Mouse (Mus musculus): ENCODE results near the gene Bmp3. TPM values are rescaled to one million over a fixed set of nuclear protein-coding genes. Genes with fewer than 3 reads are reported as not detected.

The Bmp3 gene
- polyA plus RNA-seq, 1 experiment from 2014 or later: 12.3 TPM

DNA sequence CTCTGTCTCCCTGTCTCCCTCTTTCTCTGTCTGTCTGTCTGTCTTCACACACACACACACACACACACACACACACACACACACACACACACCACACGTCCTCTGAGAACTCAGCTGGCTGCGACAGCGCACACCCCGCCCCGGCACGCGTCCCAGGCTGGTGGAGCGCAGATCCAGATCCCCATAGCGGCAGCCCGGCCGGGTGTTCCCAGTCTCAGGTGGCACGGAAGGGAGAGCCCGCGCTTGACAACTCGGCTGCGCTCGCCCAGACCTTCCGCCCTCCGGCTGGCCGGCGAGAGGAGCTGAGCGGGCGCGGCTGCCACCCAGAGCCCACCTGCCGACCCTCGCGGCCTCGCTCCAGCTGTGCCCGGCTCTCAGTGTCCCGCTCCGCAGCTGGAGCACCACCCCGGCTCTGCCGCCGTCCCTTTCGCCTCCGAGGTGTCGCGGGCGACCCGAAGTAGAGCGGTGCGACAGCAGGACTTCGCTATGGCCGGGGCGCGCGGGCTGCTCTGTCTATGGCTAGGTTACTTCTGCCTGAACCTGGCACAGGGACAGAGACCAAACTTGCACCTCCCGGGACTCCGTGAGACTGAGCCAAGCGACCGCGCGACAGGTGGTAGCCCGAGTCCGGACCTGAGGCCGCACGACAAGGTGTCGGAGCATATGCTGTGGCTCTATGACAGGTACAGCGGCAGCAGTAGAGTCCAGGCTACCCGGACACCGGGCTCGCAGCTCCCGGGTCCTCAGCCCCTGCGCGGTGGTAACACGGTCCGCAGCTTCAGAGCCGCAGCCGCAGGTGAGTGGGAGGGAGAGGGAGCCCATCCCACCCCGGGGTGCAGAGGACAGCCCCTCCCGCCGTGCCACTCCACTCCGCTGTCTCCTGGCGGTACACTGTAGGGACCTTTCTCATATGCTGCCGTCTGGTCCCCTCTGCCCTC is 681 bp downstream of the Bmp3 start:
- peak overlapping the region; percentile 97 for H3K4me2 ChIP-seq
- peak overlapping the region; percentile 68 for H3K4me3 ChIP-seq
- peak; percentile 58 for ATAC-seq (ENCODE audit: insufficient number of reproducible peaks, insufficient read depth, low FRiP score, low TSS enrichment, low read depth)
- peaks cover 39% of the 10 kb centered on the region for H3K4me1 ChIP-seq
- no peaks in the 10 kb centered on the region for H3K36me3 ChIP-seq
- peak overlapping the region; percentile 82 for H3K9ac ChIP-seq
- WGBS: under 1% methylated on average over 75 of the region's 75 CpGs
- peak overlapping the region; percentile 79 for H3K27ac ChIP-seq
- no peaks in the 10 kb centered on the region for H3K9me3 ChIP-seq
- peaks cover 61% of the 10 kb centered on the region for H3K27me3 ChIP-seq

GRCm38 (mm10) chr5:98855741-98856140 is 1.5 kb downstream of the Bmp3 start:
- H3K4me1 ChIP-seq: peaks cover 41% of the 10 kb centered on the region
- peak overlapping the region; percentile 79; the same call in 1 of the 2 replicates for H3K27ac ChIP-seq
- H3K36me3 ChIP-seq: no peaks in the 10 kb centered on the region
- 6% methylated on average over 12 of the region's 12 CpGs for WGBS
- ATAC-seq (ENCODE audit: insufficient number of reproducible peaks, insufficient read depth, low FRiP score, low TSS enrichment, low read depth): no peak
- H3K4me3 ChIP-seq: peak overlapping the region; percentile 68
- H3K9me3 ChIP-seq: no peaks in the 10 kb centered on the region
- peaks cover 64% of the 10 kb centered on the region for H3K27me3 ChIP-seq
- peak overlapping the region; percentile 82 for H3K9ac ChIP-seq
- H3K4me2 ChIP-seq: peak overlapping the region; percentile 97

GRCm38 (mm10) chr5:98856356-98856755 is 2.1 kb downstream of the Bmp3 start:
- Histone ChIP-seq H3K36me3 (no peaks in the 10 kb centered on the region), H3K4me1 (peaks cover 41% of the 10 kb centered on the region), H3K4me3 (peak overlapping the region; percentile 68), H3K27me3 (peaks cover 71% of the 10 kb centered on the region), H3K9me3 (no peaks in the 10 kb centered on the region), H3K9ac (peak overlapping the region; percentile 82), H3K27ac (peak overlapping the region; percentile 79; the same call in 1 of the 2 replicates), H3K4me2 (peak overlapping the region; percentile 97)
- 47% methylated on average over 7 of the region's 7 CpGs for WGBS
- ATAC-seq (ENCODE audit: insufficient number of reproducible peaks, insufficient read depth, low FRiP score, low TSS enrichment, low read depth): no peak

- 3% methylated on average over 6 of the region's 6 CpGs for WGBS
- H3K27ac ChIP-seq: peak overlapping the region; percentile 5; the same call in 1 of the 2 replicates
- no peaks in the 10 kb centered on the region for H3K9me3 ChIP-seq
- H3K36me3 ChIP-seq: no peaks in the 10 kb centered on the region
- H3K4me2 ChIP-seq: peak overlapping the region; percentile 39
- peaks cover 31% of the 10 kb centered on the region for H3K4me1 ChIP-seq
- no peak overlapping the region for H3K4me3 ChIP-seq
- no peak for ATAC-seq (ENCODE audit: insufficient number of reproducible peaks, insufficient read depth, low FRiP score, low TSS enrichment, low read depth)
- H3K9ac ChIP-seq: no peak overlapping the region
- peaks cover 22% of the 10 kb centered on the region for H3K27me3 ChIP-seq
Measured at GRCm38 (mm10) chr5:98863891-98864290, 9.7 kb downstream of the Bmp3 start.

DNA sequence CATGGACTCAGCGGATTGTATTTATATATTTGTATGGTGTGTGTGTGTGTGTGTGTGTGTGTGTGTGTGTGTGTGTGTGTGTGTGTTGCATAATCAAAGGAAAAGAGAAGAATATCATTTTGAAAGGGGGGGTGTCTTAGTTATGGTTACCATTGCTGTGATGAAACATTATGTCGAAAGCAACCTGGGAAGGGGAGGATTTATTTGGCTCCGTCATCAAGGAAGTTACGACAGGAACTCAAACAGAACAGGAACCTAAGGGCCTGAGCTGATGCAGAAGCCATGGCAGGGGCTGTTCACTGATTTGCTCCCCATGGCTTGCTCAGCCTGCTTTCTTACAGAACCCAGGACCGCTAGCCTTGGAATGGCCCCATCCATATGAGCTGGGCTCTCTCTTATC is 10.9 kb downstream of the Bmp3 start:
- Histone ChIP-seq H3K9ac (no peak overlapping the region), H3K9me3 (no peaks in the 10 kb centered on the region), H3K4me1 (peaks cover 23% of the 10 kb centered on the region), H3K27me3 (peaks cover 21% of the 10 kb centered on the region), H3K27ac (no peak overlapping the region), H3K4me2 (no peak overlapping the region), H3K4me3 (no peak overlapping the region), H3K36me3 (no peaks in the 10 kb centered on the region)
- ATAC-seq (ENCODE audit: insufficient number of reproducible peaks, insufficient read depth, low FRiP score, low TSS enrichment, low read depth): no peak
- WGBS: 87% methylated on average over 5 of the region's 5 CpGs

DNA sequence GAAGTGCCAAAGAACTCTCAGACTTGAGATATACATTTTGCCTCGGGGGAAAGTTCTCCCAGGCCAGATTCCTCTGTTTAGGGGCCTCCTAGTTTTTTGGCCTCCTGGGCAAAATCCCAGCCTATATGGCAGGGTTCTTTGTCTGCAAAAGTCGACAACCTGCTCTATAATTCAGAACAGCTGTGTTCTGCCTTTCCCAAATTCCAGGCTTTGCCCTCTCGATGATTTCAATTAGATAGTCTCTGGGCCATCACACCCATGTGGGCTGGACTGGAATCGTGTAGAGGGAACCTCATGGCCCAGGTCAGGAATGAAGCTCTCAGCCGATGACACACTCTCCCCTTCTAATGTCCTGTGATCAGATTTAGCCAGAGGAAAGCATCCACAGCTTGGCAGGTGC is 21.8 kb downstream of the Bmp3 start:
- H3K9me3 ChIP-seq: no peaks in the 10 kb centered on the region
- H3K27me3 ChIP-seq: peaks cover 8% of the 10 kb centered on the region; the same call in 1 of the 2 replicates
- peak overlapping the region; percentile 17; the same call in 1 of the 2 replicates for H3K27ac ChIP-seq
- no peak overlapping the region; the same call in 1 of the 2 replicates for H3K9ac ChIP-seq
- no peak overlapping the region for H3K4me3 ChIP-seq
- WGBS: 19% methylated on average over 5 of the region's 5 CpGs
- H3K4me1 ChIP-seq: peaks cover 26% of the 10 kb centered on the region
- H3K4me2 ChIP-seq: no peak overlapping the region
- peaks cover 6% of the 10 kb centered on the region; the same call in 1 of the 2 replicates for H3K36me3 ChIP-seq
- ATAC-seq (ENCODE audit: insufficient number of reproducible peaks, insufficient read depth, low FRiP score, low TSS enrichment, low read depth): no peak

GRCm38 (mm10) chr5:98878891-98879290 is 24.7 kb downstream of the Bmp3 start:
- Histone ChIP-seq H3K27me3 (no peaks in the 10 kb centered on the region; the same call in 1 of the 2 replicates), H3K4me2 (no peak overlapping the region), H3K4me3 (no peak overlapping the region), H3K36me3 (no peaks in the 10 kb centered on the region), H3K9me3 (no peaks in the 10 kb centered on the region), H3K9ac (no peak overlapping the region), H3K27ac (no peak overlapping the region), H3K4me1 (peaks cover 26% of the 10 kb centered on the region)
- no peak for ATAC-seq (ENCODE audit: insufficient number of reproducible peaks, insufficient read depth, low FRiP score, low TSS enrichment, low read depth)

DNA sequence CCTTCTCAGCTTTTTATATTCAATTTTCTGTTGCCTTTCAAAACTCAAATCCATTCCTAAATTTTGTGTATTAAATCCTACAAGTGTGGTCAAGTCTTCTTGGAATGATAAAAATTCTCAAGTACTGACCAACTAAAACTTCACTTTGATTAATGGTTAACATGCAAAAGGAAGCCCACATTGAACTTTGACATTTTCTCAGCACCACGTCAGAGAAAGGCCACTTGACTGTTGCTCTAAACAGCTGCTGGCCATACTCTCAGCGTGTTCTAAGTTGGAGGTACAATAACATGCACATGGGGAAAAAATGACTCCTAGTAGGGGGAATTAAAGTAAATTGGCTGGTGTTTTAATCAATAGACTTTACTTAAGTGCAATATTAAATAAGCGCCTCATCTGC is 27.9 kb downstream of the Bmp3 start:
- no peaks in the 10 kb centered on the region for H3K36me3 ChIP-seq
- no peak overlapping the region for H3K9ac ChIP-seq
- no peak overlapping the region for H3K4me2 ChIP-seq
- H3K4me3 ChIP-seq: no peak overlapping the region
- H3K27me3 ChIP-seq: no peaks in the 10 kb centered on the region; the same call in 1 of the 2 replicates
- WGBS: 61% methylated on average over 3 of the region's 3 CpGs
- ATAC-seq (ENCODE audit: insufficient number of reproducible peaks, insufficient read depth, low FRiP score, low TSS enrichment, low read depth): no peak
- H3K4me1 ChIP-seq: 0 out of 2 replicates have a peak, but pooled peaks cover 6% of the 10 kb centered on the region
- no peak overlapping the region for H3K27ac ChIP-seq
- H3K9me3 ChIP-seq: no peaks in the 10 kb centered on the region

DNA sequence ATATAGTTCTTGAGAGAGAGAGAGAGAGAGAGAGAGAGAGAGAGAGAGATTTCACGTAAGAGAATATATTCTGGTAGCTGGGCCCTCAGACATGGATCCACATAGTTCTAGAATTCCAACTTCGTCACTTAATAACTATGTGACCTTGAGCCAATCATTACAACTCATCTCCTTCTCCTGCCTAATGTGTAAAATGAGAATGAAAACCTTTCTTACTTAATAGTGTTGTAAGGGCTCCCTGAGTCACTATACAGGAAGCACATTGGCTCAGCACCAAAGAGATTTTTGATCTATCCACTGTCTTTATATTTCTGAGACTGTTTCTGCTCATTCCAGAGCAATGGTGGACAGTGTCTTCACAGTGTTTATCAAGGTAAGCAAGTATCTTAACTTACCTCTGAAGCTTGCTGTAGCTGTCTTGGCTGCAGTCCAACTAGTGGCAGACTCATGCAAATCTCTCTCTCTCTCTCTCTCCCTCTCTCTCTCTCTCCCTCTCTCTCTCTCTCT is 36.4 kb downstream of the Bmp3 start:
- H3K4me2 ChIP-seq: no peak overlapping the region
- no peaks in the 10 kb centered on the region for H3K4me1 ChIP-seq
- H3K9me3 ChIP-seq: no peaks in the 10 kb centered on the region
- no peak overlapping the region for H3K4me3 ChIP-seq
- H3K9ac ChIP-seq: no peak overlapping the region
- no peak overlapping the region for H3K27ac ChIP-seq
- no peak for ATAC-seq (ENCODE audit: insufficient number of reproducible peaks, insufficient read depth, low FRiP score, low TSS enrichment, low read depth)
- no peaks in the 10 kb centered on the region for H3K27me3 ChIP-seq
- 76% methylated on average over 2 of the region's 2 CpGs for WGBS
- H3K36me3 ChIP-seq: no peaks in the 10 kb centered on the region

GRCm38 (mm10) chr5:98894281-98894680 is 40.1 kb downstream of the Bmp3 start:
- ATAC-seq (ENCODE audit: insufficient number of reproducible peaks, insufficient read depth, low FRiP score, low TSS enrichment, low read depth): no peak
- WGBS: 70% methylated on average over 3 of the region's 3 CpGs

GRCm38 (mm10) chr5:98897946-98898345 is 43.7 kb downstream of the Bmp3 start:
- H3K9me3 ChIP-seq: no peaks in the 10 kb centered on the region
- ATAC-seq (ENCODE audit: insufficient number of reproducible peaks, insufficient read depth, low FRiP score, low TSS enrichment, low read depth): no peak
- H3K4me3 ChIP-seq: no peak overlapping the region
- no peaks in the 10 kb centered on the region for H3K27me3 ChIP-seq
- no peaks in the 10 kb centered on the region for H3K36me3 ChIP-seq
- H3K9ac ChIP-seq: no peak overlapping the region
- H3K27ac ChIP-seq: no peak overlapping the region
- no peaks in the 10 kb centered on the region for H3K4me1 ChIP-seq
- no peak overlapping the region for H3K4me2 ChIP-seq

More at GRCm38 (mm10) chr5:98894281-98894680, 40.1 kb downstream of the Bmp3 start:
- H3K4me3 ChIP-seq: no peak overlapping the region
- H3K4me2 ChIP-seq: no peak overlapping the region
- H3K36me3 ChIP-seq: no peaks in the 10 kb centered on the region
- H3K9ac ChIP-seq: no peak overlapping the region
- H3K9me3 ChIP-seq: no peaks in the 10 kb centered on the region
- no peaks in the 10 kb centered on the region for H3K27me3 ChIP-seq
- no peaks in the 10 kb centered on the region for H3K4me1 ChIP-seq
- no peak overlapping the region for H3K27ac ChIP-seq

- no peak for ATAC-seq (ENCODE audit: insufficient number of reproducible peaks, insufficient read depth, low FRiP score, low TSS enrichment, low read depth)
- H3K4me1 ChIP-seq: no peaks in the 10 kb centered on the region
- no peaks in the 10 kb centered on the region for H3K9me3 ChIP-seq
- H3K27ac ChIP-seq: no peak overlapping the region
- H3K4me3 ChIP-seq: no peak overlapping the region
- H3K36me3 ChIP-seq: no peaks in the 10 kb centered on the region
- 74% methylated on average over 5 of the region's 5 CpGs for whole genome bisulfite sequencing
- H3K9ac ChIP-seq: no peak overlapping the region
- no peak overlapping the region for H3K4me2 ChIP-seq
- no peaks in the 10 kb centered on the region for H3K27me3 ChIP-seq
Measured at GRCm38 (mm10) chr5:98900926-98901325, 46.7 kb downstream of the Bmp3 start.

All from embryonic facial prominence, embryonic 13.5 days (tissue).